Mouse (Mus musculus) kidney, adult 18-20 months (tissue): ENCODE measurements at regions not wholly inside any gene's neighbourhood (a gene's known extent, or its start where the extent isn't known, plus 50 kb on each side); places are given as distances from the start of the nearest gene placed in this dataset.
A peak's percentile ranks its signal among the peaks of the same experiment; 100 is the strongest.

Experiments used
- DNase-seq: peaks from one replicate; pipeline ENCODE4 v3.0.0; 2021

GRCm38 (mm10) chr3:51092079-51093028 lies 131.9 kb upstream of the Noct start:
- DNase-seq, result no peak

- DNase-seq, result no peak
Observed at GRCm38 (mm10) chr3:51095847-51096447, 128.3 kb upstream of the Noct start.

- no peak for DNase-seq
Observed at GRCm38 (mm10) chr3:51096545-51096944, 127.7 kb upstream of the Noct start.

DNA sequence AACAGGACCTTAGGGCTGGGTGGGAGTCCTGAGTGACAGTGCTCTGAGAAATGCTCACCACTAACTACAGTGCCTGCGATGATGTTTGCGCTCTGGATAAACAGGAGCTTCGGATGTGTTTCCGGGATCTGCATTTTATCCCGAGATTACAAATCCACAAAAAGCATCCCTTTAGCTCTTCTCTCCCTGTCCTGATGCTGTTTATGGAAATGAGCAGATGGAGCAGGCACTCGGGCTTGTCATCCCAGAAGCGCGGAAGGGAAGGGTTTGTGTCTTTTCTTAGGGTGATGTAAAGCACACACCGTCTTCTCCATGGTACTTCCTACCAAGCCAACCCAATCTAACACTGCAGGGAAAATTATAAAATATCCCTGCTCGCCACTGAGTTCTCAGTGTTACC lies 126.9 kb upstream of the Noct start:
- no peak for DNase-seq

DNA sequence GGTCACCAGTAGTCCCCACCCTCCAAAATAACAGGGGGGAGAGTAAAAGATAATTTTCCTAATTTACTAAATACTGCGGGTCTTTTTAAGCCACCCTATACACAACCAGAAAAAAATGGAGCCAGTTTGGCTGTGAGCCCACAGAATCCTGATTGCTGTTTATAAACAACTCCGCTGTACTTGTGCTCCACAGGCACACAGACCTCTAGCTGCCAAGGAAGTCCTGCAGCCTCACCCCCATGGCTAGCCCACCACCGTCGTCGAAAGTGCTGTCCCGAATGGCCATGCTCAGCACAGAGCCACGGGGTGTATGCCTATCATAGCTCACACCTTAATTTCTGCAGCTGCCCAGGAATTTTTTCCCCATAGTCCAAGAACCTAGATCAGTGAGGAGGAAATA lies 124.3 kb upstream of the Noct start:
- no peak for DNase-seq

DNA sequence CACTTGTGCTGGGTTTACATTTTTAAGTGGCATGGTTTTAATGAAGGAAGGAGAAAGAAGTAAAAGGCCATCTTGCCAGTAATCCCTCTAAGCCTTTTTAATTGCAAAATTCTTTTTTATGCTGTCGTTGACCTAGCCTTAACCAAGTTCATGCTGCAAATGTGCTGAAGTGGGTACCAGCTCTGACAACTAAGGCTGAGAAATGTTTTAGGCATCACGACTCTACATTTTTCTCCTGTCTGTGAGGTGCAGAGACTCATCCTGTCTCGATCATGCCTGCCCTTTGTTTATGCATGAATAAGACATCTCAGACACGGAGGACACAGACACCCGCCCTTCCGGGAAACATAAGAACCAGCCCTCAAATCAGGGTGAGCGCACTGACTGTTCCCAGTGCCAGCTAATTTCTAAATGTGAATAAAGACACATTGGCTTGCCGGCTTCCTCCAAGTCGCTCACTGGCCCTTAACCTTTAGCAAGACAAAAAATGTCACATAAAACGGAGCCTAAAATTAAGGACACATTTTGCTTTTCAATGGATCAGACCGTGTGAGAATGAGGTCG lies 115.5 kb upstream of the Noct start:
- DNase-seq, result no peak

DNA sequence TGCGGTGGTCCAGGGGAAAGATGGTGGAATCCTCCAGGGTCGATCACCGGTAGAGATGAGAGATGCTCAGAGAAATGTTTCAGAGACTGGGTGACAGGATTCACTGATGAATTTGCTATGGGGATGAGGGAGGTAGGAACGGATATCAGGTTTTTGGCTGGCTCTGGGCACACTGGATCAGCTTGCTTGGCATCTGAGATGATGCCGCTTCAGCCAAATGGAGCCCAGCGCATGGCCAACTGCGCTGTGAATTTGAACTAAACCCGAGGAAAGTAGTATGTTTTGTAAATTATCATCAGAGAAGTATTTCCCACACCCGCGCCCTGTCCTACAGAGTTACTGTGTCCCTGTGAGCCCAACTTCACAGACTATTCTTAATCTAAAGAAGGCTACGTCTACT lies 113.0 kb upstream of the Noct start:
- DNase-seq, result no peak

GRCm38 (mm10) chr3:51112351-51112750 lies 111.9 kb upstream of the Noct start:
- no peak for DNase-seq

GRCm38 (mm10) chr3:51115921-51116320 lies 108.3 kb upstream of the Noct start:
- no peak for DNase-seq

DNA sequence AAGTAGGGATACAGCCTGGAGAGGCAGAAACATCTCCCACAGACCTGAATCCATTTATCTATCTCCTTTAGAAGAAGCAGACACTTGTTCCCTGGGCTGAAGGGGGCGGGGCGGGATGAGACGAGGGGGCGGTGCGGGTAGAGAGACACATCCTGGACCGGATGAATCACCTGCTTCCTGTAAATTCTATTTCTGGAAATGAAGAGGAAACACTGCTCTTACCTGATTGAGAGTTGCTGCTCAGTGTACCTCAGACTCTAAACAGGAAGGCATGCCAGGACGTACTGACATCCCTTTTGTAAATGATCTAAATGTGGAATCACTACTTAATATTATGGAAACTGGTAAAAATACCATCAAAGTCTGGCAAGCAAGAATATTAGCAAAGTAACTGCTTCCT lies 105.5 kb upstream of the Noct start:
- DNase-seq, result no peak

DNA sequence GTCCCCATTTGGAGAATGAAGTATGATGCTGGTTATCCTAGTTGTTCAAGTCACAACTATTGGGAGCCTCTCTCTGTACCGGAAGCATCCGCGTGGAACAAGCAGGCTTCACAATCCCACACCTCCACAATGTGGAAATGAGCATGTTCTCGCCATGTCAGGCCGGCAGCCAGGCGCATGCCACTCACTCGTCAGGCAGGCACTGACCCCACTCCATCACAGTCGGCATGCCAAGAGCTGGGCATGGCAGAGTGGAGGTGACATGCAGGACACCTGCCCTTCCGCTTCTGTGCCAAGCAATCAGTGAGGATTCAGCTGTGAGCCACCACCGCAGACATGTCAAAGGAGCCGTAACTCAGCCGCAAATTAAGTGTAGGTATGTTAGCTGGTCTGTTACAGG lies 103.7 kb upstream of the Noct start:
- no peak for DNase-seq

DNA sequence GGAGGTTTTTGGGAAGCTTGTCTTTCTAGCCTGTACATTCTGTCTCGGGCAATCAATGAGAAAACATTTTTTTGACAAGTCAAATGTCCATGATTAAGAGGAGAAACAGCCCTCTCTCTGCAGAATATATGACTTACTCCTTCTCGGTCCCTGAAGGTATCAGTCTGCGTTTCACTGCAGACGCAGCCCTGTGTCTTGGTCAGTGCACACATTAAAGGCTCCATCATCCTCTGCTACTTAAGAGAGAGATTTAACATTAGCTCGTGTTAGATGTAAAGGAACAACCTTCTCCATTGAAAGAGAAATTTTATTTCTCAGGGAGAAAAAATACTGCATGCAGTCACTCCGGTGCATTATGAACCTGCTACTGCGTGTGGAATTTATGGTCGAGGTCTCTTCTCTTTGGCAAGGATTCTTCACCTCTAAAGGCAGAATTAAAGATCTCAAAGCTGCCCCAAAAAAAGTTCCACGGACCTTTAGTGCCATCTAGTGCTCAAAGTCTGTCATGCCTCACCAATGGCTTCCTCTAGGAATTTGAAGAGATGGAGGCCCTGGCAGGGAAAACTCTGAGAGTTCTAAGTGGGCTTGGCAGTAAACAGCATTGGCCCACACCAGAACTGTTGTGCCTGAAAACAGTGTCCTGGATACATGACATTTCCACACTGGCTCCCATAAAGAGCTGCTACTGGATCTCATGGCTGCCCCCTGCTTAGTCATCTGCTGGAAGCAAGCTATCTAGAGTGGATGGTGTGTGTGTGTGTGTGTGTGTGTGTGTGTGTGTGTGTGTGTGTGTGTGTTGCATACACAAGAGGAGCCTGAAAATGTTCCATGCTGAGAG lies 102.3 kb upstream of the Noct start:
- DNase-seq, result peak; percentile 67

GRCm38 (mm10) chr3:51122541-51122935 lies 101.7 kb upstream of the Noct start:
- no peak for DNase-seq

GRCm38 (mm10) chr3:51127875-51128274 lies 96.4 kb upstream of the Noct start:
- DNase-seq, result no peak

DNA sequence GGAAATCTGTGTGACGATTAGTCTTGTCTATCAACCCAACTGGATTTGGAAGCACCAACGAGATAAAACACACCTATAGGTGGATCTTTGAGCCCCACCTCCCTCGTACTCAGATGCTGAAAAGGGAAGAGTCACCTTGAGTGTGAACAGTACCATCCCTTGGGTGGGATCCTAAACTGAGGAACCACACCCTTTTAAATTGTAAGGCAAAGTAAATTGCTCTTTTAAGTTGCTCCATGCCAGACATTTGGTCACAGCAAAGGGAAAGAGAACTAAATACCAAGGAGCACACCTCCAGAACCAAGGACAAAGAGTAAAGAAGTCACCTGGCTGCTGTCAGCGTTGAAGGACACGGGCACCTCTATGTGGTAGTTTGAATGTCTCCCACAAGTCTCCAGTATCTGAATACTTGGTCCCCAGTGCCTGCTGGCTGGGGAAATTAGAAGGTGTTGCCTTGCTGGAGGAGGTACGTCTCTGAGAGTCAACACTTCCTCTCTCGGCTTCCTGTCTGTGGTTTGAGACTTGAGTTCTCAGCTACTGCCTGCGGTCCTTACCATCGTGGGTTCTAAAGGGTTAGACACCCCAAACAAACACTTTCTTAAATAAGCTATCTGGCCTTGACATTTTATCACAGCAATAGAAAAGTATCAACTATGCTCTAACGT lies 95.6 kb upstream of the Noct start:
- no peak for DNase-seq

- no peak for DNase-seq
Observed at GRCm38 (mm10) chr3:51130709-51131108, 93.5 kb upstream of the Noct start.

DNA sequence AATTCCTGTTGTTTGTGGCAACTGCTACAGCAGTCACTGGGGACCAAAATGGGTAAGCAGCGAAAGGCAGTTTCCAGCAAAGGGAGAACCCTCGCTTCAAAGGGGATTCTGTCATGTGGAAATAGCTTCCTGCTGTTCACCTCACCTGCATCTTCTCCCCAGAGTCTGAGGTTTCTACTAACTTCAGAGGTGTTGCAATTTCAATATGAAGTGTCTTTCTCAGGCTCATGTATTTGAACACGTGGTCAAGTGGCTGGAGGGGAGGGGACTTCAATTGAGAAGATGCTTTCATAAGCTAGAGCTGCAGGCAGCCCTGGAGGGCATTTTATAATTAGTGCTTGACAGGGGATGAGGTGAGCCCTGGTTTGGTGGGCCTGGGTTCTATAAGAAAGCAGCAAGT lies 92.9 kb upstream of the Noct start:
- no peak for DNase-seq

GRCm38 (mm10) chr3:51132736-51133135 lies 91.5 kb upstream of the Noct start:
- no peak for DNase-seq

DNA sequence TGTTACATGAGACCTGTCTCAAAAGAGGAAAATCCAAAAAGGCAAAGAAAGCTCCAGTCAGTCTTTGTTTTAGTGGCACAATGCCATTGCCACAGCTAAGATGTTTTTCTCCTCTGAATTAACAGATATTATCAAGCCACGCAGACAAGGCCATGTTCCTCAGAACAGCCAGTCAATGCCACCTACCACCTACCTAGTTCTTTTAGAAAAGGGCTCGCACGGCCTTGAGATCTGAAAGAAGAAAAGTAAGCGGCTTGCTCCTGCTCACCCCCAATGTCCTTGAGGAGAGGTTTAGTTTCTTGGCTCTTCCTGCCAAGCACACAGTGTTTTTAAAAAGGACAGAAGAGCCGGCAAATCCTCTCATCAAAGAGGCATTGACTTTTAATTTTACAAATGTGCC lies 88.7 kb upstream of the Noct start:
- no peak for DNase-seq

GRCm38 (mm10) chr3:51137730-51138312 lies 86.4 kb upstream of the Noct start:
- no peak for DNase-seq

DNA sequence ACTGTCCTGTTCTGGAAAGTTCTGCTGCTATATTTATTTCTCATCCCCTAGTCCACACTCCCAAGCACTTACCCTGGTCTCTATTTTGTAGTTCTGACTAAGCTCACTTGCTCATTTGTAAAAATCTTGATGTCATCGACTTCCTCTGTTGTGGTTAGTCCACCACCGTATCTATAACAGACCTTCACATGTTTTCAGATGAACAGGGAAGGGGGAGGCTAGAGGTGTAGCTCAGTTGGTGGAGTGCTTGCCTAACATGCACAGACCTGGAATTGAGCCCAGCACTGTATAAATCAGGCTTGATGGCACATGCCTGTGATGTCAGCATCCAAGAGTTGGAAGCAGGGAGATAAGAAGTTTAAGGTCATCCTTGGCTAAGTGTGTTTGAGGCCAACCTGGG lies 78.3 kb upstream of the Noct start:
- DNase-seq, result no peak

GRCm38 (mm10) chr3:51150012-51150411 lies 74.2 kb upstream of the Noct start:
- peak; percentile 34 for DNase-seq
